Mouse (Mus musculus) kidney, postnatal 25 days (tissue): ENCODE data around the gene Grk6.

ENCODE experiments used
- DNase-seq, 2 experiments: peaks; one replicate each; pipeline ENCODE4 v3.0.0; 2021; ENCODE audit warnings: mixed read lengths in 2 of 2

The Grk6 gene

GRCm38 (mm10) chr13:55444937-55445315, at the start of gene Grk6:
Gene Grk6 (plus strand): TSS chr13:55445072.
- peak; percentile 99 to 100 for DNase-seq

- no peak for DNase-seq
Measured at GRCm38 (mm10) chr13:55398088-55398487, 46.8 kb upstream of the Grk6 start, which contains the start of gene Slc34a1. Gene Slc34a1 (plus strand): TSS chr13:55398187.

- peak; percentile 71 to 82 for DNase-seq
Measured at GRCm38 (mm10) chr13:55399300-55400038, 45.4 kb upstream of the Grk6 start.

- no peak for DNase-seq
Measured at GRCm38 (mm10) chr13:55400039-55400346, 44.9 kb upstream of the Grk6 start.

GRCm38 (mm10) chr13:55403266-55403665, 41.6 kb upstream of the Grk6 start:
- no peak for DNase-seq

GRCm38 (mm10) chr13:55403935-55404852, 40.7 kb upstream of the Grk6 start:
- no peak for DNase-seq

GRCm38 (mm10) chr13:55404853-55405782, 39.8 kb upstream of the Grk6 start:
- peak; percentile 72 to 78 for DNase-seq

- DNase-seq = no peak
Measured at GRCm38 (mm10) chr13:55405783-55406390, 39.0 kb upstream of the Grk6 start.

- DNase-seq = peak; percentile 29 to 64
Measured at GRCm38 (mm10) chr13:55407341-55407740, 37.5 kb upstream of the Grk6 start.

- peak; percentile 46 to 67 for DNase-seq
Measured at GRCm38 (mm10) chr13:55408546-55409120, 36.2 kb upstream of the Grk6 start.

GRCm38 (mm10) chr13:55411826-55412225, 33.0 kb upstream of the Grk6 start:
- DNase-seq = peak; percentile 51 to 68

GRCm38 (mm10) chr13:55412643-55413307, 32.1 kb upstream of the Grk6 start:
- DNase-seq = peak in 1 of 2 experiments; percentile 55

- peak in 1 of 2 experiments; percentile 69 for DNase-seq
Measured at GRCm38 (mm10) chr13:55413333-55413732, 31.5 kb upstream of the Grk6 start.

GRCm38 (mm10) chr13:55414743-55415380, 30.0 kb upstream of the Grk6 start, which contains the start of gene Pfn3:
Gene Pfn3 (minus strand): TSS chr13:55415232.
- peak; percentile 91 to 93 for DNase-seq

GRCm38 (mm10) chr13:55418004-55418403, 26.9 kb upstream of the Grk6 start:
- peak; percentile 89 to 92 for DNase-seq

- peak in 1 of 2 experiments; percentile 41 for DNase-seq
Measured at GRCm38 (mm10) chr13:55419142-55419541, 25.7 kb upstream of the Grk6 start.

- peak in 1 of 2 experiments; percentile 2 for DNase-seq
Measured at GRCm38 (mm10) chr13:55420018-55420932, 24.6 kb upstream of the Grk6 start.

GRCm38 (mm10) chr13:55420933-55421800, 23.7 kb upstream of the Grk6 start:
- DNase-seq = peak; percentile 74 to 80
